Mouse (Mus musculus): ENCODE measurements around the gene Esrrb. TPM values are rescaled to one million over a fixed set of nuclear protein-coding genes. Genes with fewer than 3 reads are reported as not detected.

Esrrb gene
- total and polyA plus RNA-seq, 2 experiments from 2014 or later: 0.48 to 0.86 TPM

DNA sequence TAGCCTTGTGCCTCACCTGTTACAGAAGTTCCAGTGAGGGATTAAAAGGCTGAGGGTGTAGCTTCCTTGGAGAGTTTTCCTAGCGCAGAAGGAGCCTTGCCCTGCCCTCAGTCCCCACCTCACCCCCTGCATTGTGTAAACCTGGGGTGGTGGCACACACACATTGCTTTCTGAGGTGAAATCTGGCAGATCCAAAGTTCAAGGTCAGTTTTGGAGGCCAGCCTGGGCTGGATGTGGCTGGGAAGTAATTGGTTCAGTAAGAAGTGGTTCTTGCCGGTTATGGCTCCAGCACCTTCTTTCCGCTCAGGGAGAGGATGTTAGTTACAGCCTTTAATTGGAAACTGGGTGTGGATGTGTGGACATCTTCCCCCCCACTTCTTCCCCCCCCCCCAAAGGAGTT is 143.4 kb downstream of the Esrrb start:
- ATAC-seq: no peak
- no peak for TF ChIP-seq CTCF (IDR thresholded peaks at IDR 0.05; ENCODE audit: low read depth)

DNA sequence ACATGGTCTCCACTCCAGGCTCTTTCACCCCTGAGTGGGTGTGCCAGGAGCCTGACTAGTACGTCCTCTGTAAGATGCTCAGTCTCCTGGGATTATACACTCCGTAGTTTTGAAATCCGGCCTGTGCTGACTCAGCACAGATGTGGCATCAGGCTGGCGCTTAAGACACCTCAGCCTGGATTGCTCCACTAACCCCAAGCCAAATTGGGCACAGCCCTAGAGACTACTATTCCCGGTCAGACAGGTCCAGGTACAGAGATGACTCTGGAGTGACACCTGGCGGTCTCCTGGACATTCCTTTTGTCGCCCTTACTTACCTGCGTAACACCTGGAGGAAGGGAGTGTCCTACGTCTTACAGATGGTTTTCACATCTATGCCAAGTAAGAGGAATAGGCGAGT is 146.8 kb downstream of the Esrrb start:
- no peak overlapping the region for H3K4me3 ChIP-seq (ENCODE audit: low read depth, low read length)
- TF ChIP-seq CTCF (IDR thresholded peaks at IDR 0.05; ENCODE audit: low read depth): no peak
- ATAC-seq (no peak), DNase-seq (no peak)
- no peak overlapping the region for H3K27ac ChIP-seq (ENCODE audit: low read depth, low read length)
- 89% methylated on average over 10 of the region's 10 CpGs for WGBS
- no peak overlapping the region for H3K9ac ChIP-seq
- no peaks in the 10 kb centered on the region for H3K4me1 ChIP-seq (ENCODE audit: insufficient read depth)
- no peak overlapping the region for H3K4me2 ChIP-seq (ENCODE audit: low read depth)
- no peaks in the 10 kb centered on the region for H3K36me3 ChIP-seq (ENCODE audit: insufficient read depth)
- H3K9me3 ChIP-seq (ENCODE audit: low read length): no peaks in the 10 kb centered on the region
- no peaks in the 10 kb centered on the region for H3K27me3 ChIP-seq (ENCODE audit: insufficient read depth, low read length)

More for the DNA sequence above, 143.4 kb downstream of the Esrrb start:
- Histone ChIP-seq H3K9ac (no peak overlapping the region), H3K4me3 (ENCODE audit: low read depth, low read length) (no peak overlapping the region), H3K4me2 (ENCODE audit: low read depth) (no peak overlapping the region), H3K36me3 (ENCODE audit: insufficient read depth) (no peaks in the 10 kb centered on the region), H3K4me1 (ENCODE audit: insufficient read depth) (no peaks in the 10 kb centered on the region), H3K9me3 (ENCODE audit: low read length) (no peaks in the 10 kb centered on the region), H3K27me3 (ENCODE audit: insufficient read depth, low read length) (no peaks in the 10 kb centered on the region), H3K27ac (ENCODE audit: low read depth, low read length) (no peak overlapping the region)
- DNase-seq: no peak
- 87% methylated on average over 3 of the region's 3 CpGs for WGBS

- no peaks in the 10 kb centered on the region for H3K4me1 ChIP-seq (ENCODE audit: insufficient read depth)
- no peak overlapping the region for H3K27ac ChIP-seq (ENCODE audit: low read depth, low read length)
- TF ChIP-seq CTCF (IDR thresholded peaks at IDR 0.05; ENCODE audit: low read depth): peak; percentile 40; the same call in 1 of the 2 replicates
- H3K4me3 ChIP-seq (ENCODE audit: low read depth, low read length): no peak overlapping the region
- no peak overlapping the region for H3K4me2 ChIP-seq (ENCODE audit: low read depth)
- H3K36me3 ChIP-seq (ENCODE audit: insufficient read depth): no peaks in the 10 kb centered on the region
- H3K9me3 ChIP-seq (ENCODE audit: low read length): no peaks in the 10 kb centered on the region
- no peaks in the 10 kb centered on the region for H3K27me3 ChIP-seq (ENCODE audit: insufficient read depth, low read length)
- ATAC-seq (no peak), DNase-seq (no peak)
- no peak overlapping the region for H3K9ac ChIP-seq
- WGBS: 73% methylated on average over 6 of the region's 6 CpGs
Observed at GRCm38 (mm10) chr12:86508313-86508988, 147.5 kb downstream of the Esrrb start.

DNA sequence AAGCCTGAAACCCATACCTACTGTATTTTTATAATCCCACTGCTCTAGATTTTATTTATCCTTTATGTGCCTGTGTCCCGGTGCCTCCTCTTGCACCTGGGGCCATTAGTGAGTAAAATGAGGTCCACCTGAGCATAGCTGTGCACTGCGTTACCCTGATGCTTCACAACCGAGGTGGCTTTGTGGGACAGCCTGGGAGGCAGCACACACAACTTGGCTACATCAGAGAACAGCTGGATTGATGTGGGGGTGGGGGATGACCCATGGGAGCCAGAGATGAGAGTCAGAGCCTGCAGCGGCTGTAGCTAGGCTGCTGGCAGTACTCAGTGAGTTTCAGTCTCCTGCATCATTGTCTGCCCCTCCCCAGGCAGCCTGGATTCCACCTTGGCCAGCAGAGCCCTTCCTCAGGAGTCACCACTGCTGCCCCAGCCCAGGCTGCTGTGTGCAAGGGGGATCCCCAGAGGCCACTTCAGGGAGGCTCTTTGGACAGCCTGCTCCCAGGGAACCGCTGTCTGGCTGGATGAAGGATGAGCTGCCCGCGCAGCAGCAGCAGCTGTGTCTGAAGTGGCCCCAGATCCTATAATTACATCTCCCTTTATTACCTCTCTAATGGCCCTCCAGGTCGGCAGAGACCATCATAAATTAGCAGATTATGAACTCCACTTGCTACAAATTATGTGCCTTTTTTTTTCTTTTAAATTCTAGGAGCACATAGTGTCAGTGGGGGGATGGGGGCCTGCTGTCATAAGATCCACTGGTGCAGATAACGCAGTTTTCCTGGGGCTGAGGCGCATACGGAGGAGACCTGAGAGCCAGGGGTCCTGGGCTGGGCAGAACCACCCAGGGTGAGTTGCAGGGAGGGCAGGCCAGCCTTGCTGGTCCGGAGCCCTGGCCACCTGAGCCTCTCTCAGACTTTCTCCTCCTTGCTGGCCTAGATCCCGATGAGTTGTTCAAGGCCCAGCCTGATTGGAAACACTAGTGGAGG is 148.7 kb downstream of the Esrrb start:
- H3K36me3 ChIP-seq (ENCODE audit: insufficient read depth): no peaks in the 10 kb centered on the region
- no peaks in the 10 kb centered on the region for H3K27me3 ChIP-seq (ENCODE audit: insufficient read depth, low read length)
- no peaks in the 10 kb centered on the region for H3K4me1 ChIP-seq (ENCODE audit: insufficient read depth)
- DNase-seq (no peak), ATAC-seq (no peak)
- WGBS: 48% methylated on average over 13 of the region's 13 CpGs
- no peak overlapping the region for H3K4me3 ChIP-seq (ENCODE audit: low read depth, low read length)
- no peaks in the 10 kb centered on the region for H3K9me3 ChIP-seq (ENCODE audit: low read length)
- H3K4me2 ChIP-seq (ENCODE audit: low read depth): no peak overlapping the region
- no peak overlapping the region for H3K9ac ChIP-seq
- no peak overlapping the region for H3K27ac ChIP-seq (ENCODE audit: low read depth, low read length)
- no peak for TF ChIP-seq CTCF (IDR thresholded peaks at IDR 0.05; ENCODE audit: low read depth)

DNA sequence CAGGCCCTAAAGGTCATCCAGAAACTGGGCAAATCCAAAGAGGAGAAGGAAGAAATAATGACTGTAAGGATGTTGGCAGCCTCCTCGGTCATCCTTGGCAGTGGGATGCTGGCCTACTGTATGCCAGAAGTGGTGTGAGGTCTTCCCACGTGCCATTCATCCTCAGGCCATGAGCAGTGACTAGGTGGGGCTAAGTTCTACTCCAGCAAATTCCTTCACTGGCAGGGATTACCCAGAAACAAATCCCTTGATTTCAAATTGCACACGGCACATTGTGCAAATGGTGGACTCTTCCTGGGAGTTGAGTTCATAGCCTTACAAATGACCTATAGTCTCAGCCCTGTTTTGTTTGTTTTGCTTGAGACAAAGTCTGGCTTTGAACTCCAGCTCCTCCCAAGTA is 151.4 kb downstream of the Esrrb start:
- WGBS: 71% methylated on average over 3 of the region's 3 CpGs
- Histone ChIP-seq H3K27ac (ENCODE audit: low read depth, low read length) (no peak overlapping the region), H3K4me1 (ENCODE audit: insufficient read depth) (no peaks in the 10 kb centered on the region), H3K9ac (no peak overlapping the region), H3K4me3 (ENCODE audit: low read depth, low read length) (no peak overlapping the region), H3K36me3 (ENCODE audit: insufficient read depth) (no peaks in the 10 kb centered on the region), H3K27me3 (ENCODE audit: insufficient read depth, low read length) (no peaks in the 10 kb centered on the region), H3K4me2 (ENCODE audit: low read depth) (no peak overlapping the region), H3K9me3 (ENCODE audit: low read length) (no peaks in the 10 kb centered on the region)
- no peak for DNase-seq
- no peak for ATAC-seq
- TF ChIP-seq CTCF (IDR thresholded peaks at IDR 0.05; ENCODE audit: low read depth): no peak

DNA sequence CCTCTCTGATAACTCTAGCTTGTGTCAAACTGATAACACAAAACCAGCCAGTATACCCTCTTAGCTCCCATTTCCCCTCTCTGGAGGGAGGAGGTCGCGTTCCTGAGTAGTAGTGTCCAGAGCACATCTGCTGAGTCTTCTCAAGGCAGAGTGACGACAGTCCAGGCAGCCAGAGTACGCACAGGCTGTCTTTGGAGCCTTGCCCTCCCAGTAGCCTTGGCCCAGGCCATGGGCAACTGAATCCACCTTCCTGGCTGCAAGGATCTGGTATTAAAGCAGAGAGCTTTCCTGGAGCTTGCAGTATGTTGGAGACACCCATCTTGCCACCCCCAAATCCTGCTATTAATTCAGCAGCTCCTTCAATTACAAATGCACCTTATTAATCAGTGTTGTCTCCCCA is 152.7 kb downstream of the Esrrb start:
- ATAC-seq: no peak
- Histone ChIP-seq H3K4me3 (ENCODE audit: low read depth, low read length) (no peak overlapping the region), H3K9me3 (ENCODE audit: low read length) (no peaks in the 10 kb centered on the region), H3K27ac (ENCODE audit: low read depth, low read length) (no peak overlapping the region), H3K9ac (no peak overlapping the region), H3K4me1 (ENCODE audit: insufficient read depth) (0 out of 2 replicates have a peak, but pooled peaks cover 2% of the 10 kb centered on the region), H3K27me3 (ENCODE audit: insufficient read depth, low read length) (no peaks in the 10 kb centered on the region), H3K36me3 (ENCODE audit: insufficient read depth) (no peaks in the 10 kb centered on the region), H3K4me2 (ENCODE audit: low read depth) (no peak overlapping the region)
- TF ChIP-seq CTCF (IDR thresholded peaks at IDR 0.05; ENCODE audit: low read depth): no peak
- DNase-seq: no peak
- 89% methylated on average over 4 of the region's 4 CpGs for WGBS

- WGBS: 74% methylated on average over 5 of the region's 5 CpGs
- H3K9ac ChIP-seq: no peak overlapping the region
- H3K4me3 ChIP-seq (ENCODE audit: low read depth, low read length): no peak overlapping the region
- H3K36me3 ChIP-seq (ENCODE audit: insufficient read depth): no peaks in the 10 kb centered on the region
- no peak for DNase-seq
- H3K4me2 ChIP-seq (ENCODE audit: low read depth): no peak overlapping the region
- no peak overlapping the region for H3K27ac ChIP-seq (ENCODE audit: low read depth, low read length)
- 0 out of 2 replicates have a peak, but pooled peaks cover 7% of the 10 kb centered on the region for H3K4me1 ChIP-seq (ENCODE audit: insufficient read depth)
- no peak for TF ChIP-seq CTCF (IDR thresholded peaks at IDR 0.05; ENCODE audit: low read depth)
- no peaks in the 10 kb centered on the region for H3K9me3 ChIP-seq (ENCODE audit: low read length)
- no peaks in the 10 kb centered on the region for H3K27me3 ChIP-seq (ENCODE audit: insufficient read depth, low read length)
- ATAC-seq: no peak
Observed at GRCm38 (mm10) chr12:86516602-86517001, 155.7 kb downstream of the Esrrb start.
